Mouse (Mus musculus): ENCODE results near the gene Smad9. TPM values are rescaled to one million over a fixed set of nuclear protein-coding genes. Genes with fewer than 3 reads are reported as not detected.

Smad9 gene
- polyA plus RNA-seq, 1 experiment from 2014 or later: 0.17 TPM

GRCm38 (mm10) chr3:54741965-54742364, 13.4 kb upstream of the Smad9 start:
- ATAC-seq (no peak), DNase-seq (ENCODE audit: low spot score) (no peak)
- H3K4me2 ChIP-seq (ENCODE audit: low read length): no peak overlapping the region
- no peak overlapping the region for H3K4me3 ChIP-seq (ENCODE audit: low read depth, low read length)
- peaks cover 84% of the 10 kb centered on the region for H3K36me3 ChIP-seq (ENCODE audit: control insufficient read depth, insufficient read depth, low read length)
- no peak overlapping the region for H3K9ac ChIP-seq (ENCODE audit: low read length)
- H3K27me3 ChIP-seq (replicated peaks; ENCODE audit: control insufficient read depth, insufficient read depth, low read length): no peaks in the 10 kb centered on the region
- no peaks in the 10 kb centered on the region for H3K4me1 ChIP-seq (ENCODE audit: control insufficient read depth, insufficient read depth, low read length)
- H3K9me3 ChIP-seq (replicated peaks; ENCODE audit: control insufficient read depth, low read length): no peaks in the 10 kb centered on the region
- 96% methylated on average over 11 of the region's 11 CpGs for WGBS
- no peak overlapping the region for H3K27ac ChIP-seq (ENCODE audit: low read depth, low read length)

- no peak overlapping the region for H3K27ac ChIP-seq (ENCODE audit: low read depth, low read length)
- H3K36me3 ChIP-seq (ENCODE audit: control insufficient read depth, insufficient read depth, low read length): peaks cover 97% of the 10 kb centered on the region
- H3K27me3 ChIP-seq (replicated peaks; ENCODE audit: control insufficient read depth, insufficient read depth, low read length): no peaks in the 10 kb centered on the region
- DNase-seq (ENCODE audit: low spot score) (peak; percentile 16), ATAC-seq (no peak)
- no peak overlapping the region for H3K9ac ChIP-seq (ENCODE audit: low read length)
- H3K9me3 ChIP-seq (replicated peaks; ENCODE audit: control insufficient read depth, low read length): no peaks in the 10 kb centered on the region
- H3K4me2 ChIP-seq (ENCODE audit: low read length): no peak overlapping the region
- H3K4me1 ChIP-seq (ENCODE audit: control insufficient read depth, insufficient read depth, low read length): no peaks in the 10 kb centered on the region
- no peak overlapping the region for H3K4me3 ChIP-seq (ENCODE audit: low read depth, low read length)
- WGBS: 64% methylated on average over 5 of the region's 5 CpGs
Measured at GRCm38 (mm10) chr3:54745799-54746198, 9.6 kb upstream of the Smad9 start.

GRCm38 (mm10) chr3:54753411-54753810, 2.0 kb upstream of the Smad9 start:
- H3K4me3 ChIP-seq (ENCODE audit: low read depth, low read length): no peak overlapping the region
- no peaks in the 10 kb centered on the region for H3K9me3 ChIP-seq (replicated peaks; ENCODE audit: control insufficient read depth, low read length)
- no peak overlapping the region for H3K27ac ChIP-seq (ENCODE audit: low read depth, low read length)
- WGBS: 82% methylated on average over 4 of the region's 4 CpGs
- peaks cover 30% of the 10 kb centered on the region for H3K36me3 ChIP-seq (ENCODE audit: control insufficient read depth, insufficient read depth, low read length)
- ATAC-seq (no peak), DNase-seq (ENCODE audit: low spot score) (no peak)
- peaks cover 6% of the 10 kb centered on the region for H3K4me1 ChIP-seq (ENCODE audit: control insufficient read depth, insufficient read depth, low read length)
- no peak overlapping the region for H3K4me2 ChIP-seq (ENCODE audit: low read length)
- H3K9ac ChIP-seq (ENCODE audit: low read length): no peak overlapping the region
- H3K27me3 ChIP-seq (replicated peaks; ENCODE audit: control insufficient read depth, insufficient read depth, low read length): 0 out of 2 replicates have a peak, but pooled peaks cover 6% of the 10 kb centered on the region

GRCm38 (mm10) chr3:54756058-54756457, 676 bp downstream of the Smad9 start:
- 1% methylated on average over 11 of the region's 11 CpGs for WGBS
- Histone ChIP-seq H3K4me3 (ENCODE audit: low read depth, low read length) (peak overlapping the region; percentile 60), H3K27ac (ENCODE audit: low read depth, low read length) (no peak overlapping the region), H3K4me2 (ENCODE audit: low read length) (peak overlapping the region; percentile 100), H3K27me3 (replicated peaks; ENCODE audit: control insufficient read depth, insufficient read depth, low read length) (0 out of 2 replicates have a peak, but pooled peaks cover 6% of the 10 kb centered on the region), H3K4me1 (ENCODE audit: control insufficient read depth, insufficient read depth, low read length) (peaks cover 6% of the 10 kb centered on the region), H3K9me3 (replicated peaks; ENCODE audit: control insufficient read depth, low read length) (no peaks in the 10 kb centered on the region), H3K36me3 (ENCODE audit: control insufficient read depth, insufficient read depth, low read length) (peaks cover 6% of the 10 kb centered on the region), H3K9ac (ENCODE audit: low read length) (peak overlapping the region; percentile 63)
- ATAC-seq: peak; percentile 28; the same call in 1 of the 2 replicates
- peak; percentile 25 for DNase-seq (ENCODE audit: low spot score)

GRCm38 (mm10) chr3:54757446-54757845, 2.1 kb downstream of the Smad9 start:
- Histone ChIP-seq H3K4me2 (ENCODE audit: low read length) (no peak overlapping the region), H3K27ac (ENCODE audit: low read depth, low read length) (no peak overlapping the region), H3K9me3 (replicated peaks; ENCODE audit: control insufficient read depth, low read length) (no peaks in the 10 kb centered on the region), H3K9ac (ENCODE audit: low read length) (no peak overlapping the region), H3K27me3 (replicated peaks; ENCODE audit: control insufficient read depth, insufficient read depth, low read length) (0 out of 2 replicates have a peak, but pooled peaks cover 6% of the 10 kb centered on the region), H3K4me1 (ENCODE audit: control insufficient read depth, insufficient read depth, low read length) (peaks cover 6% of the 10 kb centered on the region), H3K36me3 (ENCODE audit: control insufficient read depth, insufficient read depth, low read length) (no peaks in the 10 kb centered on the region), H3K4me3 (ENCODE audit: low read depth, low read length) (no peak overlapping the region)
- no peak for ATAC-seq
- 89% methylated on average over 8 of the region's 8 CpGs for WGBS
- no peak for DNase-seq (ENCODE audit: low spot score)

- ATAC-seq: no peak
- H3K27ac ChIP-seq (ENCODE audit: low read depth, low read length): no peak overlapping the region
- H3K9me3 ChIP-seq (replicated peaks; ENCODE audit: control insufficient read depth, low read length): no peaks in the 10 kb centered on the region
Measured at GRCm38 (mm10) chr3:54759211-54759610, 3.8 kb downstream of the Smad9 start.

GRCm38 (mm10) chr3:54760321-54761115, 5.1 kb downstream of the Smad9 start:
- Histone ChIP-seq H3K9ac (ENCODE audit: low read length) (no peak overlapping the region), H3K9me3 (replicated peaks; ENCODE audit: control insufficient read depth, low read length) (no peaks in the 10 kb centered on the region), H3K27me3 (replicated peaks; ENCODE audit: control insufficient read depth, insufficient read depth, low read length) (0 out of 2 replicates have a peak, but pooled peaks cover 6% of the 10 kb centered on the region), H3K4me2 (ENCODE audit: low read length) (no peak overlapping the region), H3K4me1 (ENCODE audit: control insufficient read depth, insufficient read depth, low read length) (peaks cover 6% of the 10 kb centered on the region), H3K4me3 (ENCODE audit: low read depth, low read length) (no peak overlapping the region), H3K36me3 (ENCODE audit: control insufficient read depth, insufficient read depth, low read length) (no peaks in the 10 kb centered on the region), H3K27ac (ENCODE audit: low read depth, low read length) (no peak overlapping the region)
- ATAC-seq: no peak
- WGBS: 79% methylated on average over 15 of the region's 15 CpGs
- no peak for DNase-seq (ENCODE audit: low spot score)

More at GRCm38 (mm10) chr3:54759211-54759610, 3.8 kb downstream of the Smad9 start:
- DNase-seq (ENCODE audit: low spot score): no peak
- 0 out of 2 replicates have a peak, but pooled peaks cover 6% of the 10 kb centered on the region for H3K27me3 ChIP-seq (replicated peaks; ENCODE audit: control insufficient read depth, insufficient read depth, low read length)
- no peak overlapping the region for H3K4me3 ChIP-seq (ENCODE audit: low read depth, low read length)
- no peak overlapping the region for H3K4me2 ChIP-seq (ENCODE audit: low read length)
- WGBS: 84% methylated on average over 9 of the region's 9 CpGs
- H3K9ac ChIP-seq (ENCODE audit: low read length): no peak overlapping the region
- peaks cover 6% of the 10 kb centered on the region for H3K4me1 ChIP-seq (ENCODE audit: control insufficient read depth, insufficient read depth, low read length)
- no peaks in the 10 kb centered on the region for H3K36me3 ChIP-seq (ENCODE audit: control insufficient read depth, insufficient read depth, low read length)

GRCm38 (mm10) chr3:54761258-54761657, 5.9 kb downstream of the Smad9 start:
- Histone ChIP-seq H3K4me1 (ENCODE audit: control insufficient read depth, insufficient read depth, low read length) (peaks cover under 1% of the 10 kb centered on the region; the same call in 1 of the 2 replicates), H3K9me3 (replicated peaks; ENCODE audit: control insufficient read depth, low read length) (no peaks in the 10 kb centered on the region), H3K27ac (ENCODE audit: low read depth, low read length) (no peak overlapping the region), H3K4me2 (ENCODE audit: low read length) (no peak overlapping the region), H3K4me3 (ENCODE audit: low read depth, low read length) (no peak overlapping the region), H3K9ac (ENCODE audit: low read length) (no peak overlapping the region), H3K27me3 (replicated peaks; ENCODE audit: control insufficient read depth, insufficient read depth, low read length) (0 out of 2 replicates have a peak, but pooled peaks cover 6% of the 10 kb centered on the region), H3K36me3 (ENCODE audit: control insufficient read depth, insufficient read depth, low read length) (no peaks in the 10 kb centered on the region)
- DNase-seq (ENCODE audit: low spot score) (peak; percentile 39), ATAC-seq (peak; percentile 55; the same call in 1 of the 2 replicates)
- 79% methylated on average over 1 of the region's 1 CpGs for WGBS

- 79% methylated on average over 18 of the region's 18 CpGs for WGBS
- Histone ChIP-seq H3K27me3 (replicated peaks; ENCODE audit: control insufficient read depth, insufficient read depth, low read length) (no peaks in the 10 kb centered on the region), H3K36me3 (ENCODE audit: control insufficient read depth, insufficient read depth, low read length) (no peaks in the 10 kb centered on the region), H3K9ac (ENCODE audit: low read length) (no peak overlapping the region), H3K4me3 (ENCODE audit: low read depth, low read length) (no peak overlapping the region), H3K4me2 (ENCODE audit: low read length) (no peak overlapping the region), H3K27ac (ENCODE audit: low read depth, low read length) (no peak overlapping the region), H3K9me3 (replicated peaks; ENCODE audit: control insufficient read depth, low read length) (no peaks in the 10 kb centered on the region), H3K4me1 (ENCODE audit: control insufficient read depth, insufficient read depth, low read length) (no peaks in the 10 kb centered on the region)
- ATAC-seq: peak; percentile 29; the same call in 1 of the 2 replicates
- DNase-seq (ENCODE audit: low spot score): peak; percentile 17
Measured at GRCm38 (mm10) chr3:54764418-54764817, 9.0 kb downstream of the Smad9 start.
